Mouse (Mus musculus): ENCODE results near the gene B4galnt2. TPM values are rescaled to one million over a fixed set of nuclear protein-coding genes. Genes with fewer than 3 reads are reported as not detected.
"Not testable (repeated sequence)": the region's sequence is repeated elsewhere in the genome, so short reads cannot be mapped to it uniquely, and the experiment has no call there.

Gene B4galnt2
- 0.09 TPM in 1 of 2 replicates, not detected in the other for polyA plus RNA-seq (2015; fragmentation: Nextera tagmentation; extraction: Ambion mirVana)

DNA sequence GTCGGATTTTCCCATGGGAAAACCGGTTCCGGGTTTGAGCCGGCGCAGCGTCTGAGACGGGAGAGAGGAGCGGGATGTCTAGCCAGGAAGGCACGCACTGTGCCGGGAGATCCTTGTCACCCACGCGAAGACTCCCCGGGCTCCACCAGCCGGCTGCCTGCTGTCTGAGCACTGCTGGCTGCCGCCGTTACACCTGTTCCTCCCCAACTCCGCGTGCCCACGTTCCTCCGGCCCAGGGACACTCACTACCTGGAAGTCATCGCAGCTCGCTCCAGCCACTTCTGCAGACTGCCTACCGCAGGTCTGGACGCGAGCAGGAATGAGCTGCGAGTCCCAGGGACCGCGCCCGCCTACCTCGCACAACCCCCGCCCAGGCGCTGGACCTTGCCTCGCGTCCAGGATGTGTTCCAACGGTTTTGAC is at the start of gene B4galnt2:
TSS of gene B4galnt2 (minus strand) at position 321 of the 421 bp plus-strand sequence.
- Histone ChIP-seq H3K27me3 (peaks cover 79% of the 10 kb centered on the region), H3K9me3 (no peaks in the 10 kb centered on the region), H3K4me1 (replicated peaks) (peaks cover 17% of the 10 kb centered on the region), H3K9ac (no peak within 1 kb of the TSS), H3K4me3 (peak within 1 kb of the TSS; percentile 20), H3K27ac (replicated peaks) (no peak within 1 kb of the TSS), H3K4me2 (peak within 1 kb of the TSS; percentile 37), H3K36me3 (no peaks in the 10 kb centered on the region)
- no peak for ATAC-seq (ENCODE audit: low FRiP score, low read depth)
- under 1% methylated on average over 35 of the region's 35 CpGs for WGBS

DNA sequence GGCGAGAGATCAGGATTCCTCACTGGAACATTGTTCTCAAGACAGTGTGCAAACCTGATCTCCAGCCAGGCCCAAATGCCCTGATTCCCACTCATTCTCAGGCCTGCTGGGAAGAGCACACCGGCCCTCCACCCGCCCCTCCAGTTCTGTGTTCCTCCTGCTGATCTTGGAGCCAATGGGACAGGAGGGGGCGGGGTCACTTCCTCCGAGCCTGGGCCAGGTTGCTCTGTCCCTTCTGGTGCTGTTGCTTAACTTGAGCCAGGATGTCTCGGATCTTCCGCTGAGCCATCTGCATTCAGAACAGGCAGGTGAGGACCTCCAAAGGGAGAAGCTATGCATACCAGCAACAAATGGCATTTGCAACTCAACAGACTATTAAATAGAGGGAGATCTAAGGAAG is 48.6 kb upstream of the B4galnt2 start:
- H3K4me1 ChIP-seq (replicated peaks), result no peaks in the 10 kb centered on the region
- H3K4me3 ChIP-seq, result no peak overlapping the region
- H3K4me2 ChIP-seq, result no peak overlapping the region
- no peak overlapping the region for H3K9ac ChIP-seq
- H3K27me3 ChIP-seq, result no peaks in the 10 kb centered on the region
- 78% methylated on average over 7 of the region's 7 CpGs for WGBS
- H3K27ac ChIP-seq (replicated peaks), result no peak overlapping the region
- peaks cover 19% of the 10 kb centered on the region; the same call in 1 of the 2 replicates for H3K36me3 ChIP-seq
- no peak for ATAC-seq (ENCODE audit: low FRiP score, low read depth)
- H3K9me3 ChIP-seq, result no peaks in the 10 kb centered on the region

DNA sequence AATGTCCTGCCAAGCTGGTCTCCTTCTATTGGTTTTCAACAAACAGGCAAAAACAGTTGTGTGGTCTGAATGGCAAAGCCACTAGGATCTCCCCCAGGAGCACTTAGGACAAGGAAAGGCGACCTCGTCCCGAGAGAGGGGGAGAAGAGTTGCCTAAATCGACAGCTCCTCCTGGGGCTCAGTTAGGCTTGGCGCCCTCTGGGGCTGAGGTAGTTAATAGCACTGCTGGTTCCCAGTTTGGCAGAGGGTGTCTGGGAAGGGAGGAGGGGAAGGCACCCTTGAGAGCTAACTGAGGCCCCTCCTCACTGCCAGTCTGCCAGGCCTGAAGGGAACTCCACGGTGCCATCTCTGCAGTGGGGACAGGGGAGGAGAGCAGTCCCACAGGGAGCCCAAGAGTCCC is 44.5 kb upstream of the B4galnt2 start:
- H3K27ac ChIP-seq (replicated peaks), result no peak overlapping the region
- WGBS, result 54% methylated on average over 6 of the region's 6 CpGs
- H3K4me3 ChIP-seq, result no peak overlapping the region
- no peak overlapping the region for H3K9ac ChIP-seq
- no peaks in the 10 kb centered on the region for H3K9me3 ChIP-seq
- H3K4me1 ChIP-seq (replicated peaks), result no peaks in the 10 kb centered on the region
- H3K4me2 ChIP-seq, result no peak overlapping the region
- ATAC-seq (ENCODE audit: low FRiP score, low read depth), result no peak
- H3K27me3 ChIP-seq, result no peaks in the 10 kb centered on the region
- H3K36me3 ChIP-seq, result no peaks in the 10 kb centered on the region

DNA sequence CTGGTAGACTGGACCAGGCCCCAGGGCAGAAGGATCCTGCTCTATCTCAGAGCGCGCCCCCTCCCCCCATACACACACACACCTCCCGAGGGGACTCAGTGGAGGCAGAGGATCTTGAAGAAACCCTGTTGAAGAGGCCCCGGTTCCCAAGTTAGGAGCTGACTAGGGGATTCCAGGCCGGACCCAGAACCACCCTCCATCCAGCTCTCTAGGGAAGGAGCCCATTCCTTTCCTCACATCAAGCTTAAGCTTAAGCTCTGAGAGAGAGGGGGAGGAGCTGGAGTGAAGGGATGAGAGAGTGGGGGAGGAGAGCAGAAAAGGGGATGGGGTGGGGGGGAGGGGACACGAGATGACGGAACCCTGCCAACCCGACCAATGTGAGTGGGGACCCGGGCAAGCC is 43.6 kb upstream of the B4galnt2 start:
- Histone ChIP-seq H3K4me3 (no peak overlapping the region), H3K4me2 (no peak overlapping the region), H3K27ac (replicated peaks) (no peak overlapping the region), H3K4me1 (replicated peaks) (no peaks in the 10 kb centered on the region), H3K36me3 (no peaks in the 10 kb centered on the region), H3K9ac (no peak overlapping the region), H3K27me3 (no peaks in the 10 kb centered on the region), H3K9me3 (no peaks in the 10 kb centered on the region)
- WGBS, result 69% methylated on average over 9 of the region's 9 CpGs
- ATAC-seq (ENCODE audit: low FRiP score, low read depth), result no peak

DNA sequence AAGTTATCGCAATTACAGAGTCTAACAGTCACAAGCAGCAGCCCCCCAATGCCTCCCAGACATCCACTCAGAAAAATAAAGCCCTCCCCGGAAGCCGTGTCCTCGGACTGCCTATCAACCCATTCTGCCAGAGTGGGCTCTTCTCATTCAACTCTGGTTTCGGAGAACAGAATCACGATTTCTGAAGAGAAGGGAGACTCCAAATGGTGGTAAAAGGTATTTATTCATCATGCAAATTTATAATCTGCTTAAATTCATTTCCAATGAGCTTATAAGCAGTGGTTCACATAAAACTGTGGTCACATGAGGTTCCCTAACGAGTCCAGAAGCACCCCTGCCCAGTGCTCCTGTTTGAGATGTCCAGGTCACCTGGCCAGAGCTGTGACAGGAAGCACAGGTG is 42.7 kb upstream of the B4galnt2 start:
- H3K4me2 ChIP-seq, result peak overlapping the region; percentile 29; the same call in 1 of the 2 replicates
- no peak for ATAC-seq (ENCODE audit: low FRiP score, low read depth)
- H3K4me3 ChIP-seq, result 0 out of 2 replicates have a peak overlapping the region, but pooled peaks have one; percentile 3
- WGBS, result 68% methylated on average over 7 of the region's 7 CpGs
- no peaks in the 10 kb centered on the region for H3K4me1 ChIP-seq (replicated peaks)
- no peak overlapping the region for H3K9ac ChIP-seq
- H3K36me3 ChIP-seq, result no peaks in the 10 kb centered on the region
- no peaks in the 10 kb centered on the region for H3K27me3 ChIP-seq
- no peak overlapping the region for H3K27ac ChIP-seq (replicated peaks)
- no peaks in the 10 kb centered on the region for H3K9me3 ChIP-seq

DNA sequence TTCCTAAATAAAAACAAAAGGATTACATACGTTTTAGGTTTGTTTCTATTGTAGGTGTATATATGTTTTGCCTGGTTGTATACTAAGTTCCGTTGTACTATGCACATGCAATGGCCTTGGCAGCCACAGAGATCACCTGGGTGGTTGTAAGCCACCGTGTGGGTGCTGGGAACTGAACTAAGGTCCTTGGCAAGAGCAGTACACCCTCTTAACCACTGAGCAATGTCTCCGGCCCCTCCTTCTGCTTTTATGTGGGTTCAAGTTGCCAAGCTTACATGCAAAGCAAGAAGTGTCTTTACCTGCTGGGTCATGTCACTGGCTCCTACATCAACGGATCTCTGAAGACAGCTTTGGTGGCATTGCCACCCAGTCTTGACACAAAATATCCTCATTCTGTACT is 38.6 kb upstream of the B4galnt2 start:
- Histone ChIP-seq H3K27me3 (no peaks in the 10 kb centered on the region), H3K9me3 (no peaks in the 10 kb centered on the region), H3K4me1 (replicated peaks) (no peaks in the 10 kb centered on the region), H3K27ac (replicated peaks) (no peak overlapping the region), H3K4me3 (no peak overlapping the region), H3K4me2 (no peak overlapping the region), H3K9ac (no peak overlapping the region), H3K36me3 (no peaks in the 10 kb centered on the region)
- ATAC-seq (ENCODE audit: low FRiP score, low read depth), result no peak
- 89% methylated on average over 5 of the region's 5 CpGs for WGBS

DNA sequence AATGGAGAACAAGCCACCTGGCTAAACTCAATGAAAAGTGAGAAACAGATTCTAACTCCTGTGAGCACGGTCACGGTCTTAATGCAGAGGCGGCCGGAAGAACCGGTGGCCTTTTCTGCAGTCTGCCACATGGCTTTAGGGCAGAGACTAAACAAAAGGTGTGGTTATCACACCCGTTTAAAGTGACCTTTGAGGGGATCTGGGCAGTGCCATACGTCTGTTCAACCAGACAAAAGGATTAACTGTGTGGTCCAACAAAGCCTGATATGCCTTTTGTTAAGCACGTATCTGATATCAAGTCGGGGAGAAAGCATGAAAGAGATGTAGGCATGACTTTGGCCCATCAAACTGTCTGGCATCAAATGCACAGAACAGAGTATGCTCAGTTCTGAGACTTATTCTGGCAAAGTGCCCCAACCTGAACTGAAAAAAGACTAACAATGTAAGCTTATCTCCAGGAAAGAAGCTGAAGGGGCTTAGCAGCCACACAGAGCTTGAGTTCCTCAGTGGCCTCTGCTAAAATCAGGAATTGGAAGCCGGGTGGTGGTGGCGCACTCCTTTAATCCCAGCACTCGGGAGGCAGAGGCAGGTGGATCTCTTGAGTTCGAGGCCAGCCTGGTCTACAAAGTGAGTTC is 31.3 kb upstream of the B4galnt2 start:
- no peak overlapping the region for H3K27ac ChIP-seq (replicated peaks)
- H3K27me3 ChIP-seq, result no peaks in the 10 kb centered on the region
- H3K4me1 ChIP-seq (replicated peaks), result no peaks in the 10 kb centered on the region
- no peak overlapping the region for H3K4me3 ChIP-seq
- no peaks in the 10 kb centered on the region for H3K9me3 ChIP-seq
- no peak overlapping the region for H3K4me2 ChIP-seq
- H3K36me3 ChIP-seq, result no peaks in the 10 kb centered on the region
- WGBS, result 63% methylated on average over 13 of the region's 13 CpGs
- ATAC-seq (ENCODE audit: low FRiP score, low read depth), result no peak
- H3K9ac ChIP-seq, result no peak overlapping the region

DNA sequence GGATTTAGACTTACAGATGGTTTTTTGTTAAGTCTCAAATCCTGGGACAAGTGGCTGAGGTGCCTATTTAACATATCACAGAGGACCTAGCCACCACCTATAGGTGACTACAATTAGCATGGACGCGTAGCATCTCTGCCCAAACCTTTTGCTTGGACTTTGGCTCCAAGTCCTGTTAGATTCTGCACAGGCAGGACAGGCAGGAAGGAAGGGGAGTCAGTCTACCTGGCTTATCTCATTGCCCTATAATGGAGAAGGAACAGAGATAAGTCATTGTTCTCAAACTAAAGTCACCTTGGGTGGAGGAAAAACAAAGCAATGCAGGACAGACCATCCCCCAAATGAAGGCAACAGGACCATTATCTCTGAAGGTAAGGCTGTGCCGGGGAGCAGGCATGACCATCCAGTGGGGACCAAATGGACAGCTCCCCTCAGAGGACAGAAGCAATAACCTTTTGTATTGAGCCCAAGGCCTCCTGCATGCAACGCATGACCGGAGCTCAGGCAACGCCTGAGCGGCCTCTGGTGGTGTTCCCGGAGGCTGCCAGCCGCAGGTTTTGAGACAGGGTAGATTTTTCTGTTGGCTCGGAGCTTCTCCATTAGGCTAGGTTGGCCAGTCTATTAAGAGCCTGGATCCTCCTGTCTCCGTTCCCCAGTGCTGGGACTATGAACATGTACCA is 25.3 kb upstream of the B4galnt2 start:
- Histone ChIP-seq H3K27me3 (no peaks in the 10 kb centered on the region), H3K4me3 (no peak overlapping the region), H3K36me3 (no peaks in the 10 kb centered on the region), H3K27ac (replicated peaks) (no peak overlapping the region), H3K4me1 (replicated peaks) (no peaks in the 10 kb centered on the region), H3K9ac (no peak overlapping the region), H3K4me2 (no peak overlapping the region), H3K9me3 (no peaks in the 10 kb centered on the region)
- no peak for ATAC-seq (ENCODE audit: low FRiP score, low read depth)
- WGBS, result 43% methylated on average over 11 of the region's 11 CpGs

DNA sequence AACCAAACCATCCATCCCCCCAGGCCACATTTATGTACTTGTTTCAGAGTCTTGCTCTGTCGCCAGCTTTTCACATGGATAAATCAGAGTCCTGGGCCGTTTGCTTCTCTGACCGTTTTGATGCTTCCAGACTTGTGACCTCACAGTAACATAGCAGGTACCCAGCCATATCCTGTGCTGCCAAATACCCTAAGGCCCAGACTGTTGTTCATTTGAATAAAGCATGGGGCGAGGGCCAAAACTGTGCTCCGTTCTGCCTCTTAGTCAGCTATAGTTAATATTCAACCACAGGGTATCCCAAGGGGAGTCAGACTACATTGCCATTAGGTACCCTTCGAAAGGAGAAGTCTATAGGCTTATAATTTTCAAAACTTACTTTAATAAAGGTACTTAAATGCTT is 21.7 kb upstream of the B4galnt2 start:
- H3K4me3 ChIP-seq, result no peak overlapping the region

DNA sequence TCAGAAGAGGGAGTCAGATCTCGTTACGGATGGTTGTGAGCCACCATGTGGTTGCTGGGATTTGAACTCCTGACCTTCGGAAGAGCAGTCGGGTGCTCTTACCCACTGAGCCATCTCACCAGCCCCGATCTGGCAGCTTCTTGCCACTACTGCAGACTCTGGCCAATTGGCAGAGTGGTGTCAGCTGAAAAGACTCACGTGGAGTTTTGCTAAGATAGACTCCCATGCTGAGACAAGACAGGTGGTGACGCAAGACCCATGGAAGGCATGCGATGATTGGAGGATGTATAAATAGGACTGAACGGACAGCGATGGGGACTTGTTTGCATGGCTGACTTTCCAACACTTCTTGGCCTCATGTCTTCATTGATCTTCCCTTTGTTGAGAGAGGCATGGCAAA is 17.5 kb upstream of the B4galnt2 start:
- H3K27me3 ChIP-seq; H3K4me1 ChIP-seq (replicated peaks); ATAC-seq (ENCODE audit: low FRiP score, low read depth); H3K36me3 ChIP-seq; H3K27ac ChIP-seq (replicated peaks); H3K4me3 ChIP-seq; H3K9ac ChIP-seq; H3K9me3 ChIP-seq; H3K4me2 ChIP-seq: not testable (repeated sequence)
- WGBS, result 94% methylated on average over 8 of the region's 10 CpGs

More for the DNA sequence above, 21.7 kb upstream of the B4galnt2 start:
- Histone ChIP-seq H3K9me3 (no peaks in the 10 kb centered on the region), H3K4me1 (replicated peaks) (no peaks in the 10 kb centered on the region), H3K9ac (no peak overlapping the region), H3K27me3 (no peaks in the 10 kb centered on the region), H3K4me2 (no peak overlapping the region), H3K36me3 (no peaks in the 10 kb centered on the region), H3K27ac (replicated peaks) (no peak overlapping the region)
- 84% methylated on average over 6 of the region's 6 CpGs for WGBS
- no peak for ATAC-seq (ENCODE audit: low FRiP score, low read depth)

DNA sequence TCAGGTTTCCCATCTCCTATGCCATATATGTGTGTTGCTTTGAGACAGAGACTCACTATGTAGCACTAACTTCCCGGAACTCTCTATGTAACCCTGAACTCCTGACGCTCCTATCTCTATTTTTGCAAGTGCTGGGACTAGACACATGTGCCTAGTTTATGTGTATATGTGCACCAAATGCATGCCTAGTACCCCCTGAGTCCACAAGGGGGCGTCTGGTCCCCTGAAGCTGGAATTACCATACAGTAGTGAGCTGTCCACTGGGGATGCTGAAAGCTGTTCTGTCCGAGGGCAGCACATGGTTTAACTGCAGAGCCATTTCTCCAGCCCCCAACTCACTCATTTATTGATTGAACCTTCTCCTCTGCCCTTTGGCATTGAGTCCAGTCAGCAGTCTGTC is 11.7 kb upstream of the B4galnt2 start:
- H3K36me3 ChIP-seq, result no peaks in the 10 kb centered on the region
- 75% methylated on average over 4 of the region's 4 CpGs for WGBS
- peaks cover 16% of the 10 kb centered on the region for H3K27me3 ChIP-seq
- H3K27ac ChIP-seq (replicated peaks), result no peak overlapping the region
- no peaks in the 10 kb centered on the region for H3K4me1 ChIP-seq (replicated peaks)
- ATAC-seq (ENCODE audit: low FRiP score, low read depth), result no peak
- no peak overlapping the region for H3K4me3 ChIP-seq
- H3K9me3 ChIP-seq, result 0 out of 2 replicates have a peak, but pooled peaks cover 4% of the 10 kb centered on the region
- no peak overlapping the region for H3K9ac ChIP-seq
- H3K4me2 ChIP-seq, result no peak overlapping the region

DNA sequence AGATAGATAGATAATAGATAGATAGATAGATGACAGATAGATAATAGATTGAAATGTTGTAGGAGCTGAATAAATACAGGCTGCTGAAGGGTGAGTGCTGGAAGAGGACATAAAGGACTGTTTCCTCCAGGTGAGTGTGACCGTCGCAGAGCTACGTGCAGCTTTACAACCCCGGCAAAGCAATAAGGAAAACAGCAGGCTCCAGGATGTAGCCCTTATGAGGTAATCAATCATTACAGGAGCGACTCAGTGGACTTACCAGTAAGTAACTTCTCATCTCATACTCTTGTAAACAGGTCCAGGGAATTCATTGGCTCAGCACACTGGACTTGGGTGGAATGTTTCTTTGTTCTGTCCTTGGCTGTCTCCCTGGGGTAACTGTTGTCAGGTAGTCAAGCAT is 11.3 kb upstream of the B4galnt2 start:
- H3K4me3 ChIP-seq, result no peak overlapping the region
- H3K9me3 ChIP-seq, result 0 out of 2 replicates have a peak, but pooled peaks cover 4% of the 10 kb centered on the region
- H3K4me2 ChIP-seq, result no peak overlapping the region
- no peaks in the 10 kb centered on the region for H3K4me1 ChIP-seq (replicated peaks)
- no peak overlapping the region for H3K9ac ChIP-seq
- H3K27me3 ChIP-seq, result peaks cover 16% of the 10 kb centered on the region
- H3K27ac ChIP-seq (replicated peaks), result no peak overlapping the region
- 91% methylated on average over 5 of the region's 5 CpGs for WGBS
- ATAC-seq (ENCODE audit: low FRiP score, low read depth), result no peak
- no peaks in the 10 kb centered on the region for H3K36me3 ChIP-seq

Measured in hindbrain, embryonic 15.5 days (tissue).